Mouse (Mus musculus): Measurements from ENCODE around the gene Ttbk1.

The Ttbk1 gene

GRCm38 (mm10) chr17:46418628-46419027 lies 68.8 kb downstream of the Ttbk1 start:
- DNase-seq (ENCODE audit: low spot score), result no peak

GRCm38 (mm10) chr17:46408478-46408877 lies 79.0 kb downstream of the Ttbk1 start:
- DNase-seq (ENCODE audit: low spot score), result peak; percentile 26

GRCm38 (mm10) chr17:46394631-46395030 lies 92.8 kb downstream of the Ttbk1 start:
- no peak for DNase-seq (ENCODE audit: low spot score)

GRCm38 (mm10) chr17:46393012-46393411 lies 94.5 kb downstream of the Ttbk1 start:
- DNase-seq (ENCODE audit: low spot score), result peak; percentile 71

All from embryo, embryonic 10 days (tissue).